Mouse (Mus musculus) limb, embryonic 14.5 days (tissue): ENCODE data around the gene Ints6. TPM values are rescaled to one million over a fixed set of nuclear protein-coding genes. Genes with fewer than 3 reads are reported as not detected.

Source experiments
- ATAC-seq: fragments of 200-750 bp; cut with Nextera tagmentation; 2 replicates; pipeline ENCODE4 v1.8.0; 2017; ENCODE audit warnings: low read depth, moderate number of reproducible peaks, moderate TSS enrichment; ENCODE audit not compliant: low FRiP score
- DNase-seq: peaks from one replicate; pipeline ENCODE4 v3.0.0-alpha.2; 2015; ENCODE audit warnings: low spot score
- H3K27ac ChIP-seq: fragments of 300-500 bp; sonication (generic); replicated peaks from 2 replicates; pipeline ENCODE4 v1.5.1; 2014; ENCODE audit warnings: low read depth, mild to moderate bottlenecking, low read length, moderate library complexity, mixed read lengths
- H3K27me3 ChIP-seq: fragments of 300-500 bp; sonication (generic); 2 replicates; pipeline ENCODE4 v1.6.1; 2014; ENCODE audit warnings: low read length, mixed read lengths; ENCODE audit not compliant: control insufficient read depth, insufficient read depth
- H3K36me3 ChIP-seq: fragments of 300-500 bp; sonication (generic); 2 replicates; pipeline ENCODE4 v1.6.1; 2014; ENCODE audit warnings: mild to moderate bottlenecking, low read length, moderate library complexity, mixed read lengths; ENCODE audit not compliant: control insufficient read depth, insufficient read depth
- H3K4me1 ChIP-seq: fragments of 300-500 bp; sonication (generic); 2 replicates; pipeline ENCODE4 v1.6.1; 2014; ENCODE audit warnings: antibody characterized with exemption, low read length, mixed read lengths; ENCODE audit not compliant: control insufficient read depth, insufficient read depth
- H3K4me2 ChIP-seq: fragments of 300-500 bp; sonication (generic); replicated peaks from 2 replicates; pipeline ENCODE4 v1.6.1; 2014; ENCODE audit warnings: low read depth, mild to moderate bottlenecking, low read length, moderate library complexity; ENCODE audit not compliant: severe bottlenecking
- H3K4me3 ChIP-seq: fragments of 300-500 bp; sonication (generic); replicated peaks from 2 replicates; pipeline ENCODE4 v1.5.1; 2014; ENCODE audit warnings: low read length
- H3K9ac ChIP-seq: fragments of 300-500 bp; sonication (generic); 2 replicates; pipeline ENCODE4 v1.6.1; 2014; ENCODE audit warnings: mild to moderate bottlenecking, low read depth, low read length, moderate library complexity; ENCODE audit not compliant: severe bottlenecking
- H3K9me3 ChIP-seq: fragments of 300-500 bp; sonication (generic); 2 replicates; pipeline ENCODE4 v1.6.1; 2016; ENCODE audit warnings: low read length; ENCODE audit not compliant: control insufficient read depth
- POLR2A ChIP-seq: fragments of 200-500 bp; IDR thresholded peaks from 2 replicates; pipeline ENCODE4 v1.8.0; 2012; ENCODE audit warnings: inconsistent platforms, mild to moderate bottlenecking, moderate library complexity, borderline replicate concordance; ENCODE audit not compliant: insufficient read depth, insufficient read length; ENCODE audit errors: extremely low read depth
- WGBS: fragments of 180-500 bp; shearing (Covaris S2); extraction: QIAGEN DNeasy Blood & Tissue Kit; methylation state at CpG from one replicate; pipeline ENCODE4 v1.1.7; 2014; 5-methylcytosine and 5-hydroxymethylcytosine counted together
- polyA plus RNA-seq, 2 experiments: library from polyadenylated mRNA; depleted of rRNA in 1 of 2; stranded (reverse) in 1 of 2; unstranded in 1 of 2; fragments of >200 nt; fragmentation: Nextera tagmentation in 1 of 2; extraction: Ambion mirVana in 1 of 2; gene quantifications; 2 replicates each; pipeline versions ENCODE4 v1.2.1 to v1.2.3; 2012 to 2014

Gene Ints6
- polyA plus RNA-seq (2012; rRNA removed) (16.9 and 18.9 TPM in 2 replicates), polyA plus RNA-seq (2014; fragmentation: Nextera tagmentation; extraction: Ambion mirVana) (27.3 and 34.9 TPM in 2 replicates)

GRCm38 (mm10) chr14:62761036-62761881 is at the start of gene Ints6:
Ints6 (minus strand) TSS chr14:62761169.
- ATAC-seq = peak; percentile 97
- TF ChIP-seq POLR2A = peak; percentile 100; the same call in 1 of the 2 replicates

GRCm38 (mm10) chr14:62808661-62809523 is 47.9 kb upstream of the Ints6 start:
- H3K4me3 ChIP-seq = no peak overlapping the region
- no peaks in the 10 kb centered on the region for H3K36me3 ChIP-seq
- no peak for TF ChIP-seq POLR2A
- H3K27me3 ChIP-seq = no peaks in the 10 kb centered on the region
- whole genome bisulfite sequencing = 48% methylated on average over 7 of the region's 7 CpGs
- ATAC-seq = no peak
- no peak for DNase-seq
- H3K4me2 ChIP-seq = no peak overlapping the region
- H3K27ac ChIP-seq = no peak overlapping the region
- no peaks in the 10 kb centered on the region for H3K4me1 ChIP-seq
- no peaks in the 10 kb centered on the region for H3K9me3 ChIP-seq
- H3K9ac ChIP-seq = no peak overlapping the region

More at GRCm38 (mm10) chr14:62761036-62761881, at the start of gene Ints6:
- H3K4me2 ChIP-seq = peak within 1 kb of the TSS; percentile 71
- no peaks in the 10 kb centered on the region for H3K9me3 ChIP-seq
- peaks cover 7% of the 10 kb centered on the region for H3K4me1 ChIP-seq
- H3K27me3 ChIP-seq = no peaks in the 10 kb centered on the region
- under 1% methylated on average over 36 of the region's 72 CpGs for WGBS
- H3K9ac ChIP-seq = peak within 1 kb of the TSS; percentile 98
- H3K27ac ChIP-seq = peak within 1 kb of the TSS; percentile 97
- peak; percentile 100 for DNase-seq
- H3K36me3 ChIP-seq = peaks cover 13% of the 10 kb centered on the region
- H3K4me3 ChIP-seq = peak within 1 kb of the TSS; percentile 99

- Histone ChIP-seq H3K27ac (no peak overlapping the region), H3K36me3 (no peaks in the 10 kb centered on the region), H3K27me3 (no peaks in the 10 kb centered on the region), H3K4me2 (no peak overlapping the region), H3K9ac (no peak overlapping the region), H3K4me3 (no peak overlapping the region), H3K9me3 (no peaks in the 10 kb centered on the region), H3K4me1 (no peaks in the 10 kb centered on the region)
- no peak for ATAC-seq
- no peak for TF ChIP-seq POLR2A
- DNase-seq = no peak
- WGBS = 63% methylated on average over 3 of the region's 3 CpGs
These were observed 46.0 kb upstream of the Ints6 start for GRCm38 (mm10) chr14:62806921-62807320.

GRCm38 (mm10) chr14:62803204-62803603 is 42.2 kb upstream of the Ints6 start:
- WGBS = 62% methylated on average over 5 of the region's 5 CpGs
- DNase-seq (no peak), ATAC-seq (no peak)
- no peak overlapping the region for H3K9ac ChIP-seq
- no peak for TF ChIP-seq POLR2A
- no peak overlapping the region for H3K27ac ChIP-seq
- H3K4me3 ChIP-seq = no peak overlapping the region
- H3K36me3 ChIP-seq = no peaks in the 10 kb centered on the region
- H3K4me1 ChIP-seq = no peaks in the 10 kb centered on the region
- H3K9me3 ChIP-seq = no peaks in the 10 kb centered on the region
- H3K4me2 ChIP-seq = no peak overlapping the region
- H3K27me3 ChIP-seq = no peaks in the 10 kb centered on the region

- Histone ChIP-seq H3K27me3 (no peaks in the 10 kb centered on the region), H3K4me3 (no peak overlapping the region), H3K9me3 (no peaks in the 10 kb centered on the region), H3K9ac (no peak overlapping the region), H3K4me2 (no peak overlapping the region), H3K27ac (no peak overlapping the region), H3K36me3 (no peaks in the 10 kb centered on the region), H3K4me1 (no peaks in the 10 kb centered on the region)
- WGBS = 75% methylated on average over 3 of the region's 3 CpGs
- no peak for DNase-seq
- ATAC-seq = no peak
- no peak for TF ChIP-seq POLR2A
These were observed 39.8 kb upstream of the Ints6 start for GRCm38 (mm10) chr14:62800791-62801190.
